Mouse (Mus musculus) lung, adult 2 months (tissue): ENCODE results near the gene Vps52. TPM values are rescaled to one million over a fixed set of nuclear protein-coding genes. Genes with fewer than 3 reads are reported as not detected.
"Not testable (repeated sequence)": the region's sequence is repeated elsewhere in the genome, so short reads cannot be mapped to it uniquely, and the experiment has no call there.

Source experiments
- DNase-seq: peaks from one replicate; pipeline ENCODE4 v3.0.0; 2022
- H3K4me1 ChIP-seq: fragments of 200-500 bp; 2 replicates; pipeline ENCODE4 v1.6.1; 2011; ENCODE audit warnings: low read length; ENCODE audit not compliant: control insufficient read depth, insufficient read depth
- H3K4me3 ChIP-seq: fragments of 200-500 bp; replicated peaks from 2 replicates; pipeline ENCODE3; 2011; ENCODE audit warnings: low read depth, mild to moderate bottlenecking, control low read depth, low read length; ENCODE audit errors: extremely low read depth
- CTCF ChIP-seq: fragments of 200-500 bp; IDR thresholded peaks from 2 replicates; pipeline ENCODE4 v1.5.1; 2011; ENCODE audit warnings: mild to moderate bottlenecking, low read length, control low read depth; ENCODE audit not compliant: insufficient read depth
- POLR2A ChIP-seq: fragments of 200-500 bp; IDR thresholded peaks from 2 replicates; pipeline ENCODE4 v1.6.1; 2011; ENCODE audit warnings: low read depth, mild to moderate bottlenecking, control low read depth, low read length, borderline replicate concordance; ENCODE audit errors: extremely low read depth
- WGBS: fragments of 180-500 bp; shearing (Covaris S2); methylation state at CpG from one replicate; pipeline ENCODE4 v1.1.7; 2018; 5-methylcytosine and 5-hydroxymethylcytosine counted together
- polyA plus RNA-seq: library from polyadenylated mRNA; depleted of rRNA; stranded (reverse); fragments of >200 nt; gene quantifications from 2 replicates; pipeline ENCODE4 v1.2.3, GENCODE M21; 2012; rRNA removed

The Vps52 gene
- polyA plus RNA-seq, 1 experiment = 70.3 TPM

DNA sequence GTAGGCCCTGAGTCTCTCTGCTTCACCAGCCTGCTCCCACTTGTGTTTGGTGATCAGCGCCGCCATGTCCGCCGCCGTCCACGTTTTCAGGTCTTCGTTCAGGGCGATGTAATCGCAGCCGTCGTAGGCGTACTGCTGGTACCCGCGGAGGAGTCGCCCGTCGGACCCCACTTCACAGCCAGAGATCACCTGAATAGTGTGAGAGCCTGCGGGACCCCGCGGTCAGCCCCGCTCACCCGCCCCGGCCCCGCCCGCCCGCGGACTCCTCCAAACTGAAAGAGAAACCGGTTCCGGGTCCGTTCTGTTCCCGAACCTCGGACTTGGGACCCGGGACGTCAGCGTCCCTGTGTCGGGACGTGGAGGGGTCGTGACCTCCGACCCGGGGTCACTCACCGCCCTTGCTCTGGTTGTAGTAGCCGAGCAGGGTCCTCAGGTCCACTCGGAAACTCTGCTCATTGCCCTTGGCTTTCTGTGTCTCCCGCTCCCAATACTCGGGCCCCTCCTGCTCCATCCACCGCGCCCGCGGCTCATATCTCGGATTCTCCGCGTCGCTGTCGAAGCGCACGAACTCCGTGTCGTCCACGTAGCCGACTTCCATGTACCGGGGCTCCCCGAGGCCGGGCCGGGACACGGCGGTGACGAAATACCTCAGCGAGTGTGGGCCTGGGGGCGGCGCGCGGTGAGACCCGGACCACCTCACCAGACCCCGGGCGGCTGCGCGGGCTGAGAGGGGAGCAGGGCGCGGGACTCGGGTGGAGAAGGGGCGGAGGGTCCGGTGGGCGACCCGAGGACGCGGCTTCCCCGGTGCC, 43.9 kb downstream of the Vps52 start:
- peak; percentile 40 for DNase-seq
- H3K4me3 ChIP-seq = peak overlapping the region; percentile 79
- no peak for TF ChIP-seq POLR2A
- TF ChIP-seq CTCF = no peak
- peaks cover 4% of the 10 kb centered on the region; the same call in 1 of the 2 replicates for H3K4me1 ChIP-seq
- WGBS = under 1% methylated on average over 87 of the region's 87 CpGs

- peaks cover 4% of the 10 kb centered on the region; the same call in 1 of the 2 replicates for H3K4me1 ChIP-seq
- under 1% methylated on average over 30 of the region's 30 CpGs for WGBS
- TF ChIP-seq POLR2A (peak; percentile 100), CTCF (no peak)
- H3K4me3 ChIP-seq = peak within 1 kb of the TSS; percentile 79
- peak; percentile 94 for DNase-seq
Measured at GRCm38 (mm10) chr17:34000150-34000537, 44.5 kb downstream of the Vps52 start, which contains the start of gene H2-K1. H2-K1 (minus strand) TSS chr17:34000347.

DNA sequence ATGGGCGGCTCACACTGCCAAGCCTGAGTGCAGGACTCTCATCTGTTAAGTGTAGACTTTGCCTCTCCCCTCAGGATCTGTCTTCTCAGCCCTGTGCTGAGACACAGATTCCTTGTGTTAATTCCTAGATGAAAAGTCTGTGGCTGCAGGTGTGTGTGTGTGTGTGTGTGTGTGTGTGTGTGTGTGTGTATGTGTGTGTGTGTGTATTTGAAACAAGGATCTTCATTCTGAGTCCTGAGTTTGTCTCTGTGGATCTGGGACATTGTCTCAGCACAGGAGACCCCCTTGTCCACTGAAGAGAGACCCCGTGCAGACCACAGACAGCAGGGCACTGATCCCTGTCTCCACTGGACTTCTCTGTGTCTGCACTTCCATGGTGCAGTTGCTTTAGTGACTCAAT, 45.2 kb downstream of the Vps52 start:
- WGBS = 51% methylated on average over 2 of the region's 2 CpGs
- H3K4me3 ChIP-seq, DNase-seq, H3K4me1 ChIP-seq: not testable (repeated sequence)

GRCm38 (mm10) chr17:34003426-34003825, 47.8 kb downstream of the Vps52 start:
- 2% methylated on average over 5 of the region's 5 CpGs for WGBS
- peak; percentile 40 for DNase-seq
- H3K4me1 ChIP-seq = peaks cover 4% of the 10 kb centered on the region; the same call in 1 of the 2 replicates
- H3K4me3 ChIP-seq = no peak overlapping the region
- no peak for TF ChIP-seq POLR2A
- TF ChIP-seq CTCF = peak; percentile 62

GRCm38 (mm10) chr17:34006570-34006969, 51.0 kb downstream of the Vps52 start:
- no peaks in the 10 kb centered on the region for H3K4me1 ChIP-seq
- H3K4me3 ChIP-seq = no peak overlapping the region
- no peak for TF ChIP-seq CTCF
- no peak for TF ChIP-seq POLR2A
- 39% methylated on average over 2 of the region's 2 CpGs for WGBS
- no peak for DNase-seq

DNA sequence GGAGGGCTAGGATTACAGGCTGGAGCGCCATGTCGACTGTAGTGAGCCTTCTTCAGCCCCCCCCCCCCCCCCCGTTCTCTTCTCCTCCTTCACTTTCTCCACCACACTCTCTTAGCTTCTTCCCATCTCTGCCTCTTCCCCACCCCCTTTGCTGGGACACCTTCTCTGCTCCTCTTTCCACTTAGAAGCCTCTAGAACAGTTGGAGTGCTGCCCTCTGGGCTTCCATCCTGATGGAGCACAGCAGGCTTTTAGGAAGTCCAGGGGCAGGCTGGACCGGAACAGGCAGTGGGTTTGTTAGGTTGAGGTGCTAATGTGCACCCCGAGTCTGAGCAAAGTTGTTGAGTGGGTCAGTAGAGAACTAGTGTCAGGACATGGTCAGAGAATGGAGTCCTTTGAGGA, 54.5 kb downstream of the Vps52 start:
- no peak overlapping the region for H3K4me3 ChIP-seq
- no peak for DNase-seq
- 68% methylated on average over 5 of the region's 5 CpGs for WGBS
- no peak for TF ChIP-seq POLR2A
- TF ChIP-seq CTCF = no peak
- H3K4me1 ChIP-seq = no peaks in the 10 kb centered on the region

GRCm38 (mm10) chr17:34013436-34013835, 57.8 kb downstream of the Vps52 start:
- no peaks in the 10 kb centered on the region for H3K4me1 ChIP-seq
- DNase-seq = no peak
- TF ChIP-seq CTCF (no peak), POLR2A (no peak)
- 96% methylated on average over 8 of the region's 8 CpGs for WGBS
- no peak overlapping the region for H3K4me3 ChIP-seq

Other genes with a start within 250 kb of the Vps52 start
- 114 and 126 TPM in 2 replicates for gene March2, start 237.1 kb upstream of the Vps52 start, polyA plus RNA-seq
- gene Rab11b, start 195.3 kb upstream of the Vps52 start, polyA plus RNA-seq = 389 and 406 TPM in 2 replicates
- 34.6 and 87.6 TPM in 2 replicates for gene Angptl4, start 174.0 kb upstream of the Vps52 start, polyA plus RNA-seq
- gene Kank3, start 145.3 kb upstream of the Vps52 start, polyA plus RNA-seq = 395 and 450 TPM in 2 replicates
- 506 and 507 TPM in 2 replicates for gene Rps28, start 131.2 kb upstream of the Vps52 start, polyA plus RNA-seq
- 334 and 389 TPM in 2 replicates for gene Ndufa7, start 131.2 kb upstream of the Vps52 start, polyA plus RNA-seq
- gene Cd320, start 112.7 kb upstream of the Vps52 start, polyA plus RNA-seq = 28.3 and 30.4 TPM in 2 replicates
- gene Gm7029, start 82.0 kb upstream of the Vps52 start, polyA plus RNA-seq = not detected in 2 replicates
- 1.2 and 3.0 TPM in 2 replicates for gene Kifc1, start 65.2 kb upstream of the Vps52 start, polyA plus RNA-seq
- gene Platr17, start 50.7 kb upstream of the Vps52 start, polyA plus RNA-seq = 0.33 and 0.41 TPM in 2 replicates
- 33.7 and 35.9 TPM in 2 replicates for gene Daxx, start 46.4 kb upstream of the Vps52 start, polyA plus RNA-seq
- 225 and 249 TPM in 2 replicates for gene Tapbp, start 39.9 kb upstream of the Vps52 start, polyA plus RNA-seq
- 65.1 and 92.1 TPM in 2 replicates for gene Zbtb22, start 39.9 kb upstream of the Vps52 start, polyA plus RNA-seq
- 247 and 272 TPM in 2 replicates for gene Rgl2, start 26.3 kb upstream of the Vps52 start, polyA plus RNA-seq
- 19.2 and 26.2 TPM in 2 replicates for gene Pfdn6, start 15.5 kb upstream of the Vps52 start, polyA plus RNA-seq
- 13.4 and 16.8 TPM in 2 replicates for gene Wdr46, start 15.2 kb upstream of the Vps52 start, polyA plus RNA-seq
- gene B3galt4, start 4.3 kb upstream of the Vps52 start, polyA plus RNA-seq = 11.4 and 12.6 TPM in 2 replicates
- gene Rps18, start 189 bp downstream of the Vps52 start, polyA plus RNA-seq = 260 and 331 TPM in 2 replicates
- gene H2-K1, start 44.5 kb downstream of the Vps52 start, polyA plus RNA-seq = 2,389 and 3,036 TPM in 2 replicates
- 40.7 and 53.6 TPM in 2 replicates for gene Ring1, start 68.9 kb downstream of the Vps52 start, polyA plus RNA-seq
- gene H2-Ke6, start 72.2 kb downstream of the Vps52 start, polyA plus RNA-seq = 91.2 and 130 TPM in 2 replicates
- gene Slc39a7, start 75.9 kb downstream of the Vps52 start, polyA plus RNA-seq = 161 and 183 TPM in 2 replicates
- 63.2 and 79.8 TPM in 2 replicates for gene Rxrb, start 76.0 kb downstream of the Vps52 start, polyA plus RNA-seq
- 1.0 and 1.3 TPM in 2 replicates for gene Col11a2, start 83.6 kb downstream of the Vps52 start, polyA plus RNA-seq
- 14.1 and 19.8 TPM in 2 replicates for gene H2-Oa, start 136.5 kb downstream of the Vps52 start, polyA plus RNA-seq
- 109 and 118 TPM in 2 replicates for gene H2-DMa, start 163.7 kb downstream of the Vps52 start, polyA plus RNA-seq
- gene Brd2, start 166.8 kb downstream of the Vps52 start, polyA plus RNA-seq = 101 and 140 TPM in 2 replicates
- 33.3 and 38.9 TPM in 2 replicates for gene H2-DMb2, start 187.5 kb downstream of the Vps52 start, polyA plus RNA-seq
- 146 and 187 TPM in 2 replicates for gene H2-DMb1, start 197.3 kb downstream of the Vps52 start, polyA plus RNA-seq
- gene Tap1, start 231.7 kb downstream of the Vps52 start, polyA plus RNA-seq = 45.1 and 46.3 TPM in 2 replicates
- gene Psmb9, start 232.0 kb downstream of the Vps52 start, polyA plus RNA-seq = 83.8 and 99.1 TPM in 2 replicates
- gene Psmb8, start 241.9 kb downstream of the Vps52 start, polyA plus RNA-seq = 112 and 130 TPM in 2 replicates
- gene Tap2, start 247.7 kb downstream of the Vps52 start, polyA plus RNA-seq = 68.8 and 70.9 TPM in 2 replicates